Mouse (Mus musculus): ENCODE measurements around the gene Ccdc157.

Gene Ccdc157

DNA sequence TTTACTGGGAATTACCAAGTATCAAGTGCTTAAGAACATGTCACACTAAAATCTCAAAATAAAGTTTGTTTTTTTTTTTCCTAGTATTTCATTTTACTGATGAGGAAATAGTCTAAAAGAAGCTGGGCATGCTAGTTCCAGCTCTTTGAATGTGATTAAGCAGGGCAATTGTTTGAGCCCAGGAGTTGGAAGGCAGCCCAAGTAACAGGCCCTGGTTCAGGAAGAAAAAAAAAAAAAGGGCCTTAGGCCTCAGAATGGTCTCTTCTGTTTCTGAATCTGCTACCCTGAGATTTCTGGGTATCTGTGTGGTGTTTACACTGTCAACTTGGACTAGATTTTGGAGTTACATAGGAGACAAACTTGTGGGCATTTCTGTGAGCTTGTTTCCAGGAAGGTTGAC is 23.4 kb upstream of the Ccdc157 start:
- no peak for DNase-seq (ENCODE audit: low spot score in 2 of 2)

- DNase-seq (ENCODE audit: low spot score in 2 of 2), result no peak
Observed at GRCm38 (mm10) chr11:4182061-4182460, 22.0 kb upstream of the Ccdc157 start.

DNA sequence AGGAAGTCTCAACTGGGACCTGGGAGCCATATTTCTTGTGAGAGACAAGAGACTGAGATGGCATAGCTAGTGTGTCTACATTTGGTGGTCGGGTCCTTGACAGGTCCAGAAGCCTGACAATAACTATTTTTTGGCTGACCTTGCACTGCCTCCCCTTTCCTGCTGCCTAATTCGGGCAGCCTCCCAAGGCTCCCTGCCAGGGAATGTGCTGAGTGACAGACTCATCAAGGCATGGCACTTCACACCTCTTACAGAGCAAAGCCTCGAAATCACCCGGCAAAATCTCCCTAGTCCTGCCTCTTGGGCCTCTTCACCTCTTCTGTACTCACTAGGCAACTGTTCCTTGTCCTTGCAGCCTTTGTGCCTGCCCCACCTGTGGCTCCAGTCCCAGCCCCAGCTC is 17.6 kb upstream of the Ccdc157 start:
- DNase-seq (ENCODE audit: low spot score in 2 of 2), result no peak

- DNase-seq (ENCODE audit: low spot score in 2 of 2), result peak in 1 of 2 experiments; percentile 23
Observed at GRCm38 (mm10) chr11:4174586-4174985, 14.5 kb upstream of the Ccdc157 start.

- no peak for DNase-seq (ENCODE audit: low spot score in 2 of 2)
Observed at GRCm38 (mm10) chr11:4166467-4167090, 6.5 kb upstream of the Ccdc157 start.

- DNase-seq (ENCODE audit: low spot score in 2 of 2), result no peak
Observed at GRCm38 (mm10) chr11:4164701-4165100, 4.6 kb upstream of the Ccdc157 start.

DNA sequence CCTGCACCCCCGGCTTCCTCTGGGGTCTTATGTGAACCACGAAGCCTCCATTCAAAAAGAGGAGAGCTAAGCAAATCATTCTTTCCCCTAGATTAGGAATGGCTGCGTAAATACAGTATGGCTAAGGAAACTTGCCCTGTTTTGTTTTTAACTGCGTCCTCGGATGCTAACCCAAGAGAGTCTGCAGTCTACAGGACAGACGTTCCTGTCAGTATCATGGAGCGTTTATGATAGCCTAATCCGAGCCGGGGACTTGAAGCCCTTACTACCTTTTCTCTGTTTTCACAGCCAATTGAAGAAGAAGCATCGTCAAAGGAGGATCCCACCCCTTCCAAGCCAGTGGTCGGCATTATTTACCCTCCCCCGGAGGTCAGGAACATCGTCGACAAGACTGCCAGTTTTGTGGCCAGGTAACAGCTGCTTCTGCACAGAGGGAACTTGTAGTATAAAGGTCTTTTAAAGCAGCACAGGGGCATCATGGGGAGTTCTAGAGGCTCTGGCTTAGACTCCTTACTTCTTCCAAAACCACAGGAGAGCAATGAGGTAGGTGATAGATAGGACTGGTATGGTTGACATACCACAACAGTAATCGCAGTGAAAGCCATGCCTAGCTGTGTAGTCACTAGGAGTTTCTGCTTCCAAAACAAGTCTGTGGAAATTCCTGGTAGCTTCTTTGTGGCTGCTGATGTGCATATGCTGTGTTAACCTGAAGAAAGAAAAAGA is 826 bp upstream of the Ccdc157 start:
- no peak for DNase-seq (ENCODE audit: low spot score in 2 of 2)

DNA sequence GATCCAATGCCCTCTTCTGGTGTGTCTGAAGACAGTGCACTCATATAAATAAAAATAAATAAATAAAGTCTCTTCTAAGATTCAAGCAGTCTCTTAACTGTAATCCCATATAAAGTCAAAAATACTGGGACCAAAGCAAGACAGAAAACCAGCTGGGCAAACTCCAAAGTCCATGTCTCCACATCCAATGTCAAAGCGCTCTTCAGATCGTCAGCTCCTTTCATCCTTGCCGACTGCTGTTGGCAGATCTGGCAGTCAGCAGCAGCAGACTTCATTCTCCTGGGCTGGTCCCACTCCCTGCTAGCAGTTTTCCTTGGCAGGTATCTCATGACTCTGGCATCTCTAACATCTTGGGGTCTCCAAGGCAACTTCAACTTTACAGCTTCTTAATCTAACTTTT is 1.4 kb downstream of the Ccdc157 start:
- no peak for DNase-seq (ENCODE audit: low spot score in 2 of 2)

- no peak for DNase-seq (ENCODE audit: low spot score in 2 of 2)
Observed at GRCm38 (mm10) chr11:4155641-4156040, 4.5 kb downstream of the Ccdc157 start.

GRCm38 (mm10) chr11:4153694-4154093 is 6.4 kb downstream of the Ccdc157 start:
- no peak for DNase-seq (ENCODE audit: low spot score in 2 of 2)

- no peak for DNase-seq (ENCODE audit: low spot score in 2 of 2)
Observed at GRCm38 (mm10) chr11:4149886-4150285, 10.2 kb downstream of the Ccdc157 start.

DNA sequence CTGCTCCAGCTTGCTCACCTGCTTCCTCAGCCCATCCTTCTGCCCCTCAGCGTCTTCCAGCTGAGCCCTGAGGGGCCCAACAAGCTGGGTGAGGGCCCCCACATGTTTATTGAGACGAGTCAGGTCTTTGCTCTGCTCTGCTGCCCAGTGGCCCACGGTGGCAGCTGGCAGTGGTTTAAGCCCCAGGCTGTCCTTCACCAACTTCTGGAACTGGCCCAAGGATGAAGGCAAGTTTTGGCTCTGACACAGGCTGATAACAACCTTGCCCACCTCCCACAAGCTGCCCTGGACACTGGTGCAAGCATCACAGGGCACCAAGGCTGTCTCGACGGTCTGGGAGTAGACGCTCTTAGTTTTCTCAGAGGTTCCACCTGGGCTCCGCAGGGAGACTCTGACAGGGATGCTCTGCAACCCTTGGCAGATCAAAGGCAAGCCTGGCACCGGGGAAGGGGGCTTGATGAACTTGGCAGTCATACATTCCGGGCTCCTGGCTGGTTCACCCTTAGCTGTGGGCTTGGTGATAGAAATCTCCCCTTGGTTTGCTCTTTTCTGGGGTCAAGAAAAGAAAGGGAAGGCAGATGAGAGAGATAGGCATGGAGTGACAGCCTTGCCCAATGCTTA is 11.4 kb downstream of the Ccdc157 start:
- DNase-seq (ENCODE audit: low spot score in 2 of 2), result no peak

DNA sequence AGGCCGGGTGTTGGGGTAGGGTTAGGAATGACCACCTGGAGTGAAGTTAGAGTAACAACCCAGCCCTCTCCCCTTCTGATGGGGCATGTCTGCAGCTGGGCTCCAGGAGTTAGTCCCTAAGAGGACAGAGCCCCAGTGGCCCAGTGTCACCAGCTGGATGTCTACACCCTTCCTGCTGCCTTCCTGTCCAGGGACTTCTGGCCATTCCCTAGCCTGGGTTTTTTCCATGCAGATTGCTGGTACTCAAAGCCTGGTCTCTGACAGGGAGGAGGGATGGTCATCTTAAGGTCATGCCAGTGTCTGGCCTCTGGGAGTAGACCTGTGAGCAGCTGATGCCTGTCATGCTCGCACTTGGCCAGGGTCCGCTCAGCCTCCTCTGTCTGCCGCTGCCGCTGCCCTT is 12.0 kb downstream of the Ccdc157 start:
- no peak for DNase-seq (ENCODE audit: low spot score in 2 of 2)

GRCm38 (mm10) chr11:4147098-4147497 is 13.0 kb downstream of the Ccdc157 start:
- DNase-seq (ENCODE audit: low spot score in 2 of 2), result no peak

DNA sequence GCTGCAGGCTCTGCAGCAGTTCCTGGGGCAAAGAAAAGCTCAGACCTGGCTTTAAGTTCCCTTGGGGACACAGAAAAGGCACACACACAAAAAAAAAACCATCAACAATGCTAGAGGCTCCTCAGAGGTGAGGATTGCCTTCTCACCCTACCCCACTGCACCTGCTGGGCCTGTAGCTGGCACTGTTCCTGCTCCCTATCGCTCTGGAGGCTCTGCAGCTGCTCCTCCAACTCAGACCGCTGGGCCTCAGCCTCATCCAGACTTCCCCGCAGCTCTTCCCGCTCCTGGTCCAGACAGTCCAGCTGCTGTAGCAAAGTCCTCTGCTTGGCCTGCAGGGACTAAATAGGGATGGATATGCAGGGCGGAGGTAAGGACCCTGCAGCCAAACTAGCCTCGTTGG is 13.7 kb downstream of the Ccdc157 start:
- DNase-seq (ENCODE audit: low spot score in 2 of 2), result no peak

DNA sequence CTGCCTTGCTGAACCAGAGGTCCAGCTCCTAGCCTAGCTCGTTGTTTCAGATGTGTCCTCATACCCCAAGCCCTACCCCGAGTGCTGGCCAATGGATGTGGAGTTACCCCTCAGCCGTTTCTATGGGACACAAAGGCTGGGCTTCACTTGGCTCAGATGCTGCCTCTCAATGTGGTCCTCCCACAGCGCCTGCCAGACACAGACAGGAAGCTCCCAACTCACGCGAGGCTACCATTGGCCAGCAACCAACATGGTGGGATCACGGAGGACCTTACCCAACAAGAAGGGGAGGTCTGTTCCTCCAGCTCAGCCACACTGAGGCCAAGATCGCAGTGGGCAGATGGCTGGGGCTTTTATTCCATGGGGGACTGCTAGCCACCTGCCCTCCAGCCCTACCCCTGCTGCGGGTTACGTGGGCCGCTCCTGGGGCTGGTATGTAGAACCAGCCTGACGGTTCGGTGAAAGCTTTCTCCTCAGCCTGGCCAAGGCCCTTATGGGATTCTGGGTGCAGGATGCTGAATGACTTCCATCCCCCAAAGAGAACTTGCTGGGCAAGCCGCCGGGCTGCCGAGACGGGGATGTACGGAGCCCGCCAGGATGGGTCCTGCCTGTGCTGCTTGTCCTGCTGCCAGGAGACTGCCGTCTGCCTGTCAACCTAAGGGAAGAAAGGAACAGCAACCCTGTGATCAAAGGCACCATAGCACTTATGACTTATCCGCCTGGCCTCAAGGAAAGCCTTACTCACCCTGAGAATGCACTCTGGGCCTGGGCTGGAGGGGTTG is 16.6 kb downstream of the Ccdc157 start:
- peak in 1 of 2 experiments; percentile 68 for DNase-seq (ENCODE audit: low spot score in 2 of 2)

GRCm38 (mm10) chr11:4142352-4142751 is 17.7 kb downstream of the Ccdc157 start:
- no peak for DNase-seq (ENCODE audit: low spot score in 2 of 2)

DNA sequence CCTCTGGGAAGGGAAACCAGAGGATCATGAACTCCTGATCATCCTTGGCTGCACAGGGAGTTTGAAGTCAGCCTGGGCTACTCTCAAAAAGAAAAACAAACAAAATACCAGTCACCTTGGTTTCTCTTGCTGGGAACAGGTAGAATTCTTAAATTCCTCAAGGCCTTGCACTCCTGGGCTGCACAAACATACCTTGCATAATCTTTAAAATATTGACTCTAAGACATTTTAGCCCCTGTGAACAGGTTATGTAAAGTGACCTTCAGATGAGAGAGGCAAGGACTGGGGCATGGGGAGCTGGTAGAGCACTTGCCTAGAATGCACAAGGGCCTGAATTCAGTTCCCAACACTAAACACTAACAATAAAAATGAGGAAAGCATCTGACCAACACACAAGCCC is 18.6 kb downstream of the Ccdc157 start:
- no peak for DNase-seq (ENCODE audit: low spot score in 2 of 2)

DNA sequence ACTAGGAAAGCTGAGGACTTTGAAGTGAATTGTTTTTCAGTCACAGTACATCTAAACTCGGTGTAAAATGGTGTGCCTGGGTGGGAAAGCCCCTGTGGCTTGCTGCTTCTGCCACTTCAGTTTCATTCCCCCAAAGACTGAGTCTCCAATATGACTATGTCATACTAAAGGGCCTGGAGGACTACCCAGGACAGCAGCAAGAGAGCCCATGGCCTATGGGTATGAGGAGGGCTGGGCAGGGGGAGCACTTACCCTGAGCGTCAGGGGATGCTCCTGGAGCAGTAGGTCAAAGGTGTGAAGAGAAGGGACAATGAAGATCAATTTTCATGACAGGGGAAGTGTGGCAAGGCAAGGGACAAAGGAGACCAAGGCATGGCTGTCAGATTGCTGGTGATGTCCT is 21.1 kb downstream of the Ccdc157 start:
- DNase-seq (ENCODE audit: low spot score in 2 of 2), result no peak

- peak; percentile 84 to 90 for DNase-seq (ENCODE audit: low spot score in 2 of 2)
Observed at GRCm38 (mm10) chr11:4134986-4135935, 24.8 kb downstream of the Ccdc157 start, which contains the start of gene Rnf215. Gene Rnf215 (plus strand): TSS chr11:4135202.

DNA sequence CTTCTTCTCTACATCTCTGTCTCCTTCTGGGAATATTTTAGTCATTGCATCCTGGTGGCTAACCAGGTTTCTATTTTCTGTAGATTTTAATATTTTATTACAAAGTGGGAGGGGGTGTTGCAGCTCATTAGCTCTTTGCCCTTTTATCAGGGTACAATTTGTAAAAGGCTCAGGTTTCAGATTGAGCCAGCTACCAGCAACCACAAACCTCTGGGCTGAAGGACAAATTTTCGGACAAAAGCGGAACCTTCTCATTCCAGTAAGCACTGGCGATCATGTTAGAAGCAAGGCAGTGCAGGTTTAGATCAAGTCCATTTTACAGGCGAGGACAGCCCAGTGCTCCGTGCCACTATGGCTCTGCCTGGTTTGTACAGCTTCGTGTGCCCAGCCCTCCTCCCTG is 25.7 kb downstream of the Ccdc157 start:
- no peak for DNase-seq (ENCODE audit: low spot score in 2 of 2)
